Mouse (Mus musculus) C2C12 (cell line): Measurements from ENCODE around the gene St6gal1. TPM values are rescaled to one million over a fixed set of nuclear protein-coding genes. Genes with fewer than 3 reads are reported as not detected.

ENCODE experiments used
- H3K27me3 ChIP-seq: one replicate; pipeline ENCODE4 v1.6.1; 2011; ENCODE audit not compliant: control insufficient read depth, insufficient read depth, insufficient read length
- H3K36me3 ChIP-seq: one replicate; pipeline ENCODE4 v1.6.1; 2011; ENCODE audit not compliant: control insufficient read depth, insufficient read depth
- H3K4me3 ChIP-seq: one replicate; pipeline ENCODE4 v1.5.1; 2011; ENCODE audit warnings: mild to moderate bottlenecking, control low read depth; ENCODE audit not compliant: poor library complexity, insufficient read depth, severe bottlenecking
- H3K79me2 ChIP-seq: one replicate; pipeline ENCODE4 v1.6.1; 2011; ENCODE audit not compliant: control insufficient read depth, insufficient read depth
- H3K79me3 ChIP-seq: one replicate; pipeline ENCODE4 v1.6.1; 2011; ENCODE audit warnings: low read depth, control low read depth
- H3ac ChIP-seq: one replicate; pipeline ENCODE3; 2011; ENCODE audit warnings: low read depth; ENCODE audit not compliant: control insufficient read depth, insufficient read length
- CEBPB ChIP-seq: IDR thresholded peaks from one replicate; pipeline ENCODE4 v1.6.1; 2011; ENCODE audit warnings: low read depth, mild to moderate bottlenecking, control low read depth, moderate library complexity
- CTCF ChIP-seq: IDR thresholded peaks from one replicate; pipeline ENCODE4 v1.5.1; 2011; ENCODE audit not compliant: control insufficient read depth, insufficient read depth, insufficient read length
- FOSL1 ChIP-seq: IDR thresholded peaks from one replicate; pipeline ENCODE4 v1.8.0; 2011; ENCODE audit warnings: mild to moderate bottlenecking, low read length; ENCODE audit not compliant: poor library complexity, insufficient read depth, severe bottlenecking
- MAX ChIP-seq: IDR thresholded peaks from one replicate; pipeline ENCODE4 v1.6.1; 2011; ENCODE audit warnings: mild to moderate bottlenecking, control low read depth
- MYOD1 ChIP-seq: IDR thresholded peaks from one replicate; pipeline ENCODE4 v1.6.1; 2011; ENCODE audit warnings: low read depth; ENCODE audit not compliant: control insufficient read depth, insufficient read length
- MYOG ChIP-seq: IDR thresholded peaks from one replicate; pipeline ENCODE4 v1.6.1; 2011; ENCODE audit not compliant: control insufficient read depth, insufficient read length; ENCODE audit errors: extremely low read depth
- USF1 ChIP-seq: IDR thresholded peaks from one replicate; pipeline ENCODE4 v1.6.1; 2011; ENCODE audit warnings: low read depth, mild to moderate bottlenecking, control low read depth, moderate library complexity
- polyA plus RNA-seq: library from polyadenylated mRNA; unstranded; fragments of >200 nt; fragmentation: generic; extraction: Trizol; gene quantifications from one replicate; pipeline ENCODE4 v1.2.1, GENCODE M21; 2012; ENCODE audit warnings: missing spikeins

The St6gal1 gene
- polyA plus RNA-seq, 1 experiment, result 6.2 TPM

GRCm38 (mm10) chr16:23229945-23230344 is 5.4 kb downstream of the St6gal1 start:
- H3ac ChIP-seq, result no peak overlapping the region
- H3K79me2 ChIP-seq, result peaks cover 18% of the 10 kb centered on the region
- H3K27me3 ChIP-seq, result no peaks in the 10 kb centered on the region
- H3K36me3 ChIP-seq, result no peaks in the 10 kb centered on the region
- H3K4me3 ChIP-seq, result no peak overlapping the region
- TF ChIP-seq FOSL1 (no peak), USF1 (no peak), CTCF (no peak), CEBPB (no peak), MYOG (no peak), MAX (no peak), MYOD1 (no peak)
- H3K79me3 ChIP-seq, result peaks cover 3% of the 10 kb centered on the region

GRCm38 (mm10) chr16:23231168-23231567 is 6.6 kb downstream of the St6gal1 start:
- Histone ChIP-seq H3K79me2 (peaks cover 18% of the 10 kb centered on the region), H3ac (no peak overlapping the region), H3K4me3 (no peak overlapping the region), H3K36me3 (no peaks in the 10 kb centered on the region), H3K27me3 (no peaks in the 10 kb centered on the region), H3K79me3 (peaks cover 3% of the 10 kb centered on the region)
- TF ChIP-seq MAX, result no peak
- no peak for TF ChIP-seq MYOG
- TF ChIP-seq MYOD1, result no peak
- no peak for TF ChIP-seq FOSL1
- TF ChIP-seq USF1, result no peak
- no peak for TF ChIP-seq CTCF
- no peak for TF ChIP-seq CEBPB

- H3ac ChIP-seq, result no peak overlapping the region
- no peak for TF ChIP-seq USF1
- TF ChIP-seq FOSL1, result no peak
- TF ChIP-seq CEBPB, result no peak
- peaks cover under 1% of the 10 kb centered on the region for H3K79me3 ChIP-seq
- H3K27me3 ChIP-seq, result no peaks in the 10 kb centered on the region
- H3K36me3 ChIP-seq, result no peaks in the 10 kb centered on the region
- no peak overlapping the region for H3K4me3 ChIP-seq
- H3K79me2 ChIP-seq, result peaks cover 16% of the 10 kb centered on the region
Measured at GRCm38 (mm10) chr16:23232691-23233090, 8.2 kb downstream of the St6gal1 start.

GRCm38 (mm10) chr16:23233496-23233895 is 9.0 kb downstream of the St6gal1 start:
- no peaks in the 10 kb centered on the region for H3K79me3 ChIP-seq
- H3K36me3 ChIP-seq, result no peaks in the 10 kb centered on the region
- H3K79me2 ChIP-seq, result peaks cover 8% of the 10 kb centered on the region
- TF ChIP-seq CEBPB (no peak), MAX (no peak)
- H3K4me3 ChIP-seq, result no peak overlapping the region
- no peaks in the 10 kb centered on the region for H3K27me3 ChIP-seq
- no peak overlapping the region for H3ac ChIP-seq

- Histone ChIP-seq H3K79me2 (peaks cover 4% of the 10 kb centered on the region), H3ac (no peak overlapping the region), H3K4me3 (no peak overlapping the region), H3K36me3 (no peaks in the 10 kb centered on the region), H3K79me3 (no peaks in the 10 kb centered on the region), H3K27me3 (no peaks in the 10 kb centered on the region)
- no peak for TF ChIP-seq CEBPB
- no peak for TF ChIP-seq MYOG
- no peak for TF ChIP-seq MAX
- TF ChIP-seq CTCF, result no peak
- no peak for TF ChIP-seq MYOD1
- TF ChIP-seq FOSL1, result no peak
- TF ChIP-seq USF1, result no peak
Measured at GRCm38 (mm10) chr16:23234557-23234956, 10.0 kb downstream of the St6gal1 start.

GRCm38 (mm10) chr16:23235173-23235694 is 10.7 kb downstream of the St6gal1 start:
- Histone ChIP-seq H3K79me3 (no peaks in the 10 kb centered on the region), H3K4me3 (no peak overlapping the region), H3K36me3 (no peaks in the 10 kb centered on the region), H3K79me2 (no peaks in the 10 kb centered on the region), H3ac (no peak overlapping the region), H3K27me3 (no peaks in the 10 kb centered on the region)
- TF ChIP-seq USF1, result no peak
- no peak for TF ChIP-seq MYOG
- no peak for TF ChIP-seq MYOD1
- TF ChIP-seq CEBPB, result no peak
- TF ChIP-seq MAX, result no peak
- TF ChIP-seq CTCF, result no peak
- no peak for TF ChIP-seq FOSL1
